Mouse (Mus musculus): ENCODE measurements at regions not wholly inside any gene's neighbourhood (a gene's known extent, or its start where the extent isn't known, plus 50 kb on each side); places are given as distances from the start of the nearest gene placed in this dataset.

DNA sequence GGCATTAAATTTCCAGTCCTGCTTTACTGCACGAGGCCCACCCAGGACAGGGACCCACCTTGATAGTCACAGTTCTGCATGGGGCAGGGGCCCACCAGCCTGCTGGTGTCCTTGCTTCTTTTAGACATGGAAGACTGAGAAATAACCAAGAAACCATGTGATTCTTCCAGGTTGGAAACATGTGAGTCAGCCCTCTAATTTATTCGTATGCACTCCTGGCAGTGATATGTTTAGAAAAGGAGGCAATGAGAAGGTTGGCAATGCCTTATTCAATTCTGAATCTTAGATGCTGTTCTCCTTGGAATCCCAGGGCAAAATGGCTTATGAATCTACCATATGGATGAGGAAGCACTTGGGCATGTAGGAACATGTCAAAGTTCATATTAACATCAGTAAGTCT is 249.2 kb upstream of the Irx1 start:
- TF ChIP-seq CTCF (IDR thresholded peaks at IDR 0.05; ENCODE audit: low read depth) (no peak), EP300 (IDR thresholded peaks at IDR 0.05; ENCODE audit: low read depth) (no peak)

Data from liver, embryonic 14.5 days (tissue).